Comparison of ENCODE assay signal across 8 mouse cellular contexts in the genomic region with DNA sequence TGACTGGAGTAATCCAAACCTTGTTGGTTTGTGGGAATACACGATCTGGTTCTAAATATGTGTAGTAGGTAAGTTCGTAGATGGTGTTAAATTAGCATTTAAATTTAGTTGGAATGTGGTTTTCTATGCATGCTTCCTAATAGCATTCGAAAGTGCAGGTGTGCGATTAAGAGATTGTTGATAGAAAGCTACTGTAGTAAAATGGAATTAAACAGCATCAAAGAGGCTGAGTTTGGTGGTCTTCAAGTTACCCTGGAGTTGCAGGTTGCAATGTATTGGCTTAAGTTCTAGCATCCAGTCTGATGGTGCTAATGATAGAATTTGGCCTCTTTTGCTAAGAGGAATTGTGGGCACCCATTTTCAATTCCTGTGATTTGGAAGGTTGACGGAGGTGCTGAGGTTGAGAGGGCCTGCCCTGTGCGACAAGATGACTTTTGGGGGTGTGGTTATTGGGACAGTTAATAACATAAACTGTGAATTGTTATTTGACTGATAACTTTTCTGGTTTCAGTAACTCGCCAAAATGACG. TPM values are rescaled to one million over a fixed set of nuclear protein-coding genes. Genes with fewer than 3 reads are reported as not detected.
DNase-seq lines count a peak whose midpoint lies in the region; ATAC-seq and TF ChIP-seq lines count a peak whose summit lies in the region.

No protein-coding gene starts in this region.

- peaks cover 16% of the 10 kb centered on the region for H3K4me1 ChIP-seq in lung, embryonic 16.5 days (replicated peaks; ENCODE audit: control insufficient read depth, insufficient read depth, low read length)
- peaks cover 24% of the 10 kb centered on the region for H3K4me1 ChIP-seq in forebrain, embryonic 10.5 days
- 0 out of 2 replicates have a peak, but pooled peaks cover 3% of the 10 kb centered on the region for H3K4me1 ChIP-seq in limb, embryonic 11.5 days (ENCODE audit: control insufficient read depth, insufficient read depth, low read length)
- peaks cover 2% of the 10 kb centered on the region; the same call in 1 of the 2 replicates for H3K4me1 ChIP-seq in olfactory bulb, adult 2 months (ENCODE audit: control insufficient read depth, insufficient read depth, low read length)

- 8% methylated on average over 8 of the region's 8 CpGs for WGBS in lung, embryonic 16.5 days
- 27% methylated on average over 8 of the region's 8 CpGs for WGBS in forebrain, embryonic 10.5 days
- WGBS in limb, embryonic 11.5 days, result 21% methylated on average over 8 of the region's 8 CpGs
- 17% methylated on average over 8 of the region's 8 CpGs for WGBS in olfactory bulb, adult 2 months

- ATAC-seq in lung, embryonic 16.5 days (ENCODE audit: low read depth), result no peak
- no peak for ATAC-seq in limb, embryonic 11.5 days (ENCODE audit: insufficient number of reproducible peaks, low FRiP score, low TSS enrichment, low read depth)

- TF ChIP-seq CTCF in olfactory bulb, adult 2 months (IDR thresholded peaks at IDR 0.05; ENCODE audit: insufficient read depth, low read depth, low read length), result no peak

- H3K9me3 ChIP-seq in lung, embryonic 16.5 days (ENCODE audit: control insufficient read depth, low read length), result no peaks in the 10 kb centered on the region
- no peaks in the 10 kb centered on the region for H3K9me3 ChIP-seq in forebrain, embryonic 10.5 days
- no peaks in the 10 kb centered on the region for H3K9me3 ChIP-seq in limb, embryonic 11.5 days (ENCODE audit: control insufficient read depth, low read length)

- peak overlapping the region; percentile 88 for H3K27ac ChIP-seq in lung, embryonic 16.5 days (ENCODE audit: low read length)
- peak overlapping the region; percentile 100 for H3K27ac ChIP-seq in forebrain, embryonic 10.5 days
- H3K27ac ChIP-seq in limb, embryonic 11.5 days (replicated peaks; ENCODE audit: low read depth, low read length), result peak overlapping the region; percentile 72
- no peak overlapping the region for H3K27ac ChIP-seq in olfactory bulb, adult 2 months (ENCODE audit: insufficient read depth, low read depth, low read length)

- no peaks in the 10 kb centered on the region for H3K27me3 ChIP-seq in lung, embryonic 16.5 days (ENCODE audit: control insufficient read depth, insufficient read depth, low read depth, low read length)
- H3K27me3 ChIP-seq in forebrain, embryonic 10.5 days (ENCODE audit: poor library complexity, severe bottlenecking), result no peaks in the 10 kb centered on the region
- H3K27me3 ChIP-seq in limb, embryonic 11.5 days (ENCODE audit: control insufficient read depth, insufficient read depth, low read length), result no peaks in the 10 kb centered on the region

- H3K4me3 ChIP-seq in lung, embryonic 16.5 days (ENCODE audit: low read length), result peak overlapping the region; percentile 95
- H3K4me3 ChIP-seq in forebrain, embryonic 10.5 days, result peak overlapping the region; percentile 87
- H3K4me3 ChIP-seq in limb, embryonic 11.5 days (ENCODE audit: low read depth, low read length), result peak overlapping the region; percentile 96
- peak overlapping the region; percentile 91 for H3K4me3 ChIP-seq in olfactory bulb, adult 2 months (ENCODE audit: insufficient read depth, low read depth, low read length)

- H3K36me3 ChIP-seq in lung, embryonic 16.5 days (ENCODE audit: control insufficient read depth, insufficient read depth, low read length), result peaks cover 32% of the 10 kb centered on the region
- H3K36me3 ChIP-seq in forebrain, embryonic 10.5 days (replicated peaks), result peaks cover 50% of the 10 kb centered on the region
- peaks cover 11% of the 10 kb centered on the region for H3K36me3 ChIP-seq in limb, embryonic 11.5 days (ENCODE audit: control insufficient read depth, insufficient read depth, low read length)

- no peak for DNase-seq in lung, adult 18-20 months
- no peak for DNase-seq in forebrain, embryonic 10.5 days (ENCODE audit: extremely low spot score, low spot score)
- DNase-seq in limb, embryonic 11.5 days (ENCODE audit: low spot score), result no peak
- DNase-seq in cerebellum, postnatal 14 days, result no peak
- DNase-seq in left cerebral cortex, adult 11 months (ENCODE audit: low spot score), result no peak
- no peak for DNase-seq in adrenal gland, postnatal 36 days

- H3K4me2 ChIP-seq in lung, embryonic 16.5 days (ENCODE audit: low read depth, low read length), result peak overlapping the region; percentile 95
- H3K4me2 ChIP-seq in limb, embryonic 11.5 days (ENCODE audit: low read depth, severe bottlenecking), result peak overlapping the region; percentile 64

- H3K9ac ChIP-seq in lung, embryonic 16.5 days (ENCODE audit: low read length), result peak overlapping the region; percentile 98
- peak overlapping the region; percentile 98 for H3K9ac ChIP-seq in limb, embryonic 11.5 days (ENCODE audit: low read length)

- TF ChIP-seq POLR2A in olfactory bulb, adult 2 months (IDR thresholded peaks at IDR 0.05; ENCODE audit: insufficient read depth, low read depth, low read length), result no peak

RNA-seq across cellular contexts. Expression of a gene that starts 1.0 kb away (rescaled TPM):
- 510 and 546 TPM in 2 replicates for polyA plus RNA-seq in lung, embryonic 16.5 days (2015; fragmentation: Nextera tagmentation; extraction: Ambion mirVana)
- 529 and 540 TPM in 2 replicates for polyA plus RNA-seq in forebrain, embryonic 10.5 days (2016; fragmentation: Nextera tagmentation; extraction: Ambion mirVana)
- polyA plus RNA-seq in limb, embryonic 11.5 days (2014; fragmentation: Nextera tagmentation; extraction: Ambion mirVana), result 596 and 605 TPM in 2 replicates
- not detected in 2 replicates for polyA plus RNA-seq in olfactory bulb, adult 2 months (2012; ENCODE audit: insufficient read depth, insufficient read length, low replicate concordance, missing spikeins)
- total RNA-seq in adrenal gland, postnatal 36 days (2021), result 100 to 1,000 TPM; 271 to 290 TPM

RNA-seq across cellular contexts. Expression of a gene that starts 11.1 kb away (rescaled TPM):
- 30.0 and 33.9 TPM in 2 replicates for polyA plus RNA-seq in lung, embryonic 16.5 days (2015; fragmentation: Nextera tagmentation; extraction: Ambion mirVana)
- polyA plus RNA-seq in forebrain, embryonic 10.5 days (2016; fragmentation: Nextera tagmentation; extraction: Ambion mirVana), result 37.4 and 39.5 TPM in 2 replicates
- 23.5 and 23.9 TPM in 2 replicates for polyA plus RNA-seq in limb, embryonic 11.5 days (2014; fragmentation: Nextera tagmentation; extraction: Ambion mirVana)
- not detected in 2 replicates for polyA plus RNA-seq in olfactory bulb, adult 2 months (2012; ENCODE audit: insufficient read depth, insufficient read length, low replicate concordance, missing spikeins)
- 1 to 10 TPM; 7.3 to 9.5 TPM for total RNA-seq in adrenal gland, postnatal 36 days (2021)

RNA-seq across cellular contexts. Expression of a gene that starts 38.9 kb away (rescaled TPM):
- polyA plus RNA-seq in lung, embryonic 16.5 days (2015; fragmentation: Nextera tagmentation; extraction: Ambion mirVana), result 17.0 and 17.2 TPM in 2 replicates
- 13.2 and 14.2 TPM in 2 replicates for polyA plus RNA-seq in forebrain, embryonic 10.5 days (2016; fragmentation: Nextera tagmentation; extraction: Ambion mirVana)
- 8.6 and 10.6 TPM in 2 replicates for polyA plus RNA-seq in limb, embryonic 11.5 days (2014; fragmentation: Nextera tagmentation; extraction: Ambion mirVana)
- not detected in 2 replicates for polyA plus RNA-seq in olfactory bulb, adult 2 months (2012; ENCODE audit: insufficient read depth, insufficient read length, low replicate concordance, missing spikeins)
- total RNA-seq in adrenal gland, postnatal 36 days (2021), result 10 to 100 TPM; 30.2 to 36.3 TPM

Comparison
In these comparisons a context has a peak if more than half of its experiments do, and no peak if none do; other contexts are left out.
1. RNA of a gene that starts 11.1 kb away (polyA plus RNA-seq): 37.4 to 39.5 TPM in forebrain, embryonic 10.5 days, 30.0 to 33.9 TPM in lung, embryonic 16.5 days and 23.5 to 23.9 TPM in limb, embryonic 11.5 days; not detected in olfactory bulb, adult 2 months; every median in the first group is over 10 times any median in the second.
2. Peak in every context shown above with its lines, with median percentiles within 50 percentile points of each other: H3K4me3 ChIP-seq.